Comparison of ENCODE assay signal across 12 mouse cellular contexts in the genomic region with DNA sequence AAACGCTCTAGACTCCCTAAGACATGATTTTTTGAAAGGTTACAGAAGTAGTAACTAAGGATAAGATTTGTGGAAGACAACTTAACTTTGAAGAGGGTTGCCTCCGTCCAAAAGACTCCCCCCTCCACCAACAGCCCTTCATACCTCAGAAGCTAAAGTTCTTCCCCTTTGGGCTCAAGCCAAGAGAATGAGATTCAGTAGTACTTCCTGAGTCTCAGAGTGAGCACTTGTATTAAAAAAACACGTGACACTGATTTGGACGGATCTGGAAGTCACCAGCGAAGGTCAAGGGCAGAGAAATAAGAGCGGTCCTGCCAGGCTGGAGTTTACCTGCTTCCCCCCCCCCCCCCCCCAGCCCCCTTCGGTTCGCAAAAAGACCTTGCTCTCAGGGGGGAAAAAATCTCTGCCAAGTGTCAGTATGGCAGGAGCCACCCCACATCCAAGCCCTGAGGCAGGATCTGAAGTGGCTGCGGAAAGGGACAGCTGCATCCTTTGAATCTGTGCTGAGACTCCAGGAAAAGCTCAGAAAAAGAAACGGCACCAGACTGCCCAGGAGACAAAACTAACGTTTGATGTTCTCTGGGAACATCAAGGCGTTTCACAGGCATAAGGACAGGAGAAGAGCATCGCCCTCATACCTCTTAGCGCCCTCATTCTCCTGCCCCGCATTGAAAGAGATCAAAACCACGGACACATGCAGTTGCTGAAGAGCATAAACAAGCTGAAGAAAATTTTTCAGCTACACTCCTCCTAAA.
DNase-seq lines count a peak whose midpoint lies in the region; ATAC-seq and TF ChIP-seq lines count a peak whose summit lies in the region.
"Had no signal": no experiment of that assay in that cellular context is flagged by ENCODE, and none has a peak within 500 bp of the region (broad histone marks: within the 10 kb centered on the region; RNA-seq: fewer than 3 reads in every experiment).

No protein-coding gene starts in this region.

- no peaks in the 10 kb centered on the region for H3K9me3 ChIP-seq in hindbrain, embryonic 11.5 days (ENCODE audit: control insufficient read depth, low read length)
- H3K9me3 ChIP-seq in hindbrain, embryonic 14.5 days (ENCODE audit: control insufficient read depth, low read length): no peaks in the 10 kb centered on the region
- H3K9me3 ChIP-seq in lung, postnatal 0 days (ENCODE audit: low read length): no peaks in the 10 kb centered on the region
- H3K9me3 ChIP-seq: forebrain, embryonic 13.5 days; G1E had no signal

- no peak for TF ChIP-seq POLR2A in lung, adult 2 months (IDR thresholded peaks at IDR 0.05; ENCODE audit: borderline replicate concordance, extremely low read depth, low read depth, low read length)

- TF ChIP-seq CTCF in lung, adult 2 months (IDR thresholded peaks at IDR 0.05; ENCODE audit: insufficient read depth, low read length): no peak
- TF ChIP-seq CTCF in lung, postnatal 0 days (IDR thresholded peaks at IDR 0.05): no peak

- no peaks in the 10 kb centered on the region for H3K4me1 ChIP-seq in hindbrain, embryonic 11.5 days (replicated peaks; ENCODE audit: control insufficient read depth, insufficient read depth, low read length)
- no peaks in the 10 kb centered on the region for H3K4me1 ChIP-seq in hindbrain, embryonic 14.5 days (replicated peaks; ENCODE audit: control insufficient read depth, insufficient read depth, low read length)
- no peaks in the 10 kb centered on the region for H3K4me1 ChIP-seq in lung, adult 2 months (ENCODE audit: control insufficient read depth, insufficient read depth, low read length)
- H3K4me1 ChIP-seq in lung, postnatal 0 days (ENCODE audit: insufficient read depth, low read depth, low read length): no peaks in the 10 kb centered on the region
- H3K4me1 ChIP-seq: forebrain, embryonic 13.5 days had no signal

- ATAC-seq in cerebellum, adult (ENCODE audit: insufficient number of reproducible peaks, low FRiP score, low TSS enrichment): peak; percentile 45; the same call in 1 of the 2 replicates
- ATAC-seq in hindbrain, embryonic 11.5 days (ENCODE audit: low FRiP score): no peak
- ATAC-seq in hindbrain, embryonic 14.5 days (ENCODE audit: low FRiP score): no peak
- ATAC-seq in lung, postnatal 0 days: peak; percentile 70
- ATAC-seq: activated CD4-positive, CD25-positive, alpha-beta regulatory T cell, adult 4 months; forebrain, embryonic 13.5 days had no signal

- no peak overlapping the region for H3K4me2 ChIP-seq in hindbrain, embryonic 11.5 days (replicated peaks; ENCODE audit: low read depth, low read length)
- H3K4me2 ChIP-seq in hindbrain, embryonic 14.5 days (replicated peaks): no peak overlapping the region
- peak overlapping the region; percentile 38 for H3K4me2 ChIP-seq in lung, postnatal 0 days (replicated peaks; ENCODE audit: low read depth, low read length)
- H3K4me2 ChIP-seq: forebrain, embryonic 13.5 days had no signal

- no peak overlapping the region for H3K4me3 ChIP-seq in hindbrain, embryonic 11.5 days (ENCODE audit: low read depth, low read length)
- H3K4me3 ChIP-seq in hindbrain, embryonic 14.5 days (replicated peaks; ENCODE audit: low read length): no peak overlapping the region
- no peak overlapping the region for H3K4me3 ChIP-seq in lung, adult 2 months (replicated peaks; ENCODE audit: extremely low read depth, low read depth, low read length)
- H3K4me3 ChIP-seq in lung, postnatal 0 days (ENCODE audit: low read depth, low read length): peak overlapping the region; percentile 9; the same call in 1 of the 2 replicates
- H3K4me3 ChIP-seq: forebrain, embryonic 13.5 days had no signal

- H3K27ac ChIP-seq in hindbrain, embryonic 11.5 days (ENCODE audit: low read depth, low read length): no peak overlapping the region
- H3K27ac ChIP-seq in hindbrain, embryonic 14.5 days: no peak overlapping the region
- no peak overlapping the region for H3K27ac ChIP-seq in lung, postnatal 0 days (ENCODE audit: low read length)
- H3K27ac ChIP-seq: forebrain, embryonic 13.5 days; macrophage had no signal

- H3K9ac ChIP-seq in hindbrain, embryonic 11.5 days (ENCODE audit: low read depth, low read length): no peak overlapping the region
- H3K9ac ChIP-seq in hindbrain, embryonic 14.5 days: no peak overlapping the region
- no peak overlapping the region for H3K9ac ChIP-seq in lung, postnatal 0 days (replicated peaks; ENCODE audit: low read depth)
- H3K9ac ChIP-seq: forebrain, embryonic 13.5 days had no signal

- TF ChIP-seq EP300 in lung, postnatal 0 days (IDR thresholded peaks at IDR 0.05): no peak

- no peaks in the 10 kb centered on the region for H3K27me3 ChIP-seq in hindbrain, embryonic 11.5 days (ENCODE audit: control insufficient read depth, insufficient read depth, low read length)
- no peaks in the 10 kb centered on the region for H3K27me3 ChIP-seq in hindbrain, embryonic 14.5 days (ENCODE audit: control insufficient read depth, insufficient read depth, low read length)
- no peaks in the 10 kb centered on the region for H3K27me3 ChIP-seq in lung, postnatal 0 days (replicated peaks; ENCODE audit: insufficient read depth, low read length)
- H3K27me3 ChIP-seq: forebrain, embryonic 13.5 days had no signal

- WGBS in hindbrain, embryonic 11.5 days: 65% methylated on average over 15 of the region's 16 CpGs
- WGBS in hindbrain, embryonic 14.5 days: 71% methylated on average over 15 of the region's 16 CpGs
- WGBS in lung, adult 2 months: 27% methylated on average over 16 of the region's 16 CpGs
- WGBS in lung, postnatal 0 days: 27% methylated on average over 13 of the region's 16 CpGs

- H3K36me3 ChIP-seq in hindbrain, embryonic 11.5 days (ENCODE audit: control insufficient read depth, insufficient read depth, low read length): no peaks in the 10 kb centered on the region
- no peaks in the 10 kb centered on the region for H3K36me3 ChIP-seq in hindbrain, embryonic 14.5 days (replicated peaks; ENCODE audit: control insufficient read depth, insufficient read depth)
- no peaks in the 10 kb centered on the region for H3K36me3 ChIP-seq in lung, postnatal 0 days (ENCODE audit: insufficient read depth, low read length)
- H3K36me3 ChIP-seq: G1E had no signal

- no peak for DNase-seq in cerebellum, adult 8-10 months
- DNase-seq in hindbrain, embryonic 11.5 days (ENCODE audit: low spot score): peak; percentile 3
- no peak for DNase-seq in hindbrain, embryonic 14.5 days (ENCODE audit: low spot score)
- peak; percentile 8 for DNase-seq in lung, adult 2 months
- DNase-seq in lung, postnatal 4 days: no peak
- DNase-seq in lung, postnatal 0 days (ENCODE audit: low spot score): peak; percentile 75
- DNase-seq in thymus, postnatal 10 days (ENCODE audit: low spot score in 2 of 2): no peak

Comparison
In these comparisons a context has a peak if more than half of its experiments do, and no peak if none do; other contexts are left out.
1. DNase-seq: peak in hindbrain, embryonic 11.5 days (single experiment), lung, adult 2 months (single experiment) and lung, postnatal 0 days (single experiment); none in cerebellum, adult 8-10 months (single experiment), hindbrain, embryonic 14.5 days (single experiment), lung, postnatal 4 days (0 of 2) and thymus, postnatal 10 days (0 of 2).
2. ATAC-seq: peak in cerebellum, adult (single experiment) and lung, postnatal 0 days (single experiment); none in hindbrain, embryonic 11.5 days (single experiment) and hindbrain, embryonic 14.5 days (single experiment).